Mouse (Mus musculus): ENCODE data around the gene Parva. TPM values are rescaled to one million over a fixed set of nuclear protein-coding genes. Genes with fewer than 3 reads are reported as not detected.
A peak's percentile ranks its signal among the peaks of the same experiment; 100 is the strongest.

Parva gene
- polyA plus RNA-seq, 1 experiment from 2014 or later, result 112 TPM

GRCm38 (mm10) chr7:112614046-112614790, 186.9 kb downstream of the Parva start:
- Histone ChIP-seq H3K4me1 (no peaks in the 10 kb centered on the region), H3K36me3 (no peaks in the 10 kb centered on the region), H3K9ac (no peak overlapping the region), H3K4me2 (replicated peaks) (no peak overlapping the region), H3K4me3 (no peak overlapping the region), H3K9me3 (no peaks in the 10 kb centered on the region), H3K27ac (no peak overlapping the region), H3K27me3 (no peaks in the 10 kb centered on the region)
- no peak for ATAC-seq (ENCODE audit: insufficient number of reproducible peaks, insufficient read depth, low FRiP score, low TSS enrichment)
- WGBS, result 84% methylated on average over 3 of the region's 3 CpGs

- Histone ChIP-seq H3K4me1 (no peaks in the 10 kb centered on the region), H3K9ac (no peak overlapping the region), H3K9me3 (no peaks in the 10 kb centered on the region), H3K4me3 (no peak overlapping the region), H3K27me3 (no peaks in the 10 kb centered on the region), H3K27ac (0 out of 2 replicates have a peak overlapping the region, but pooled peaks have one; percentile 51), H3K4me2 (replicated peaks) (no peak overlapping the region), H3K36me3 (no peaks in the 10 kb centered on the region)
- no peak for ATAC-seq (ENCODE audit: insufficient number of reproducible peaks, insufficient read depth, low FRiP score, low TSS enrichment)
- 55% methylated on average over 10 of the region's 10 CpGs for WGBS
Observed at GRCm38 (mm10) chr7:112614791-112615668, 187.7 kb downstream of the Parva start.

- ATAC-seq (ENCODE audit: insufficient number of reproducible peaks, insufficient read depth, low FRiP score, low TSS enrichment), result no peak; the same call in 1 of the 2 replicates
- Histone ChIP-seq H3K4me1 (peaks cover 5% of the 10 kb centered on the region; the same call in 1 of the 2 replicates), H3K4me2 (replicated peaks) (no peak overlapping the region), H3K36me3 (no peaks in the 10 kb centered on the region), H3K4me3 (no peak overlapping the region), H3K9me3 (no peaks in the 10 kb centered on the region), H3K9ac (no peak overlapping the region), H3K27me3 (no peaks in the 10 kb centered on the region), H3K27ac (peak overlapping the region; percentile 75)
- WGBS, result 68% methylated on average over 22 of the region's 22 CpGs
Observed at GRCm38 (mm10) chr7:112620322-112621179, 193.2 kb downstream of the Parva start.

- 25% methylated on average over 4 of the region's 4 CpGs for WGBS
Observed at GRCm38 (mm10) chr7:112627481-112627880, 200.2 kb downstream of the Parva start.

GRCm38 (mm10) chr7:112634505-112635213, 207.4 kb downstream of the Parva start:
- WGBS, result 84% methylated on average over 10 of the region's 10 CpGs
- no peak overlapping the region for H3K9ac ChIP-seq
- ATAC-seq (ENCODE audit: insufficient number of reproducible peaks, insufficient read depth, low FRiP score, low TSS enrichment), result no peak
- H3K4me3 ChIP-seq, result no peak overlapping the region
- no peaks in the 10 kb centered on the region for H3K27me3 ChIP-seq
- no peak overlapping the region for H3K4me2 ChIP-seq (replicated peaks)
- H3K27ac ChIP-seq, result no peak overlapping the region
- no peaks in the 10 kb centered on the region for H3K36me3 ChIP-seq
- H3K4me1 ChIP-seq, result no peaks in the 10 kb centered on the region
- no peaks in the 10 kb centered on the region; the same call in 1 of the 2 replicates for H3K9me3 ChIP-seq

More at GRCm38 (mm10) chr7:112627481-112627880, 200.2 kb downstream of the Parva start:
- Histone ChIP-seq H3K4me3 (no peak overlapping the region), H3K4me1 (peaks cover 5% of the 10 kb centered on the region; the same call in 1 of the 2 replicates), H3K36me3 (no peaks in the 10 kb centered on the region), H3K27me3 (no peaks in the 10 kb centered on the region), H3K27ac (peak overlapping the region; percentile 84; the same call in 1 of the 2 replicates), H3K9ac (no peak overlapping the region), H3K9me3 (no peaks in the 10 kb centered on the region), H3K4me2 (replicated peaks) (no peak overlapping the region)
- no peak; the same call in 1 of the 2 replicates for ATAC-seq (ENCODE audit: insufficient number of reproducible peaks, insufficient read depth, low FRiP score, low TSS enrichment)

GRCm38 (mm10) chr7:112635936-112636335, 208.6 kb downstream of the Parva start:
- ATAC-seq (ENCODE audit: insufficient number of reproducible peaks, insufficient read depth, low FRiP score, low TSS enrichment), result no peak
- H3K4me2 ChIP-seq (replicated peaks), result no peak overlapping the region

More at GRCm38 (mm10) chr7:112635936-112636335, 208.6 kb downstream of the Parva start:
- H3K9me3 ChIP-seq, result no peaks in the 10 kb centered on the region; the same call in 1 of the 2 replicates
- H3K4me1 ChIP-seq, result no peaks in the 10 kb centered on the region
- no peaks in the 10 kb centered on the region for H3K36me3 ChIP-seq
- no peak overlapping the region for H3K27ac ChIP-seq
- H3K27me3 ChIP-seq, result no peaks in the 10 kb centered on the region
- 91% methylated on average over 2 of the region's 2 CpGs for WGBS
- no peak overlapping the region for H3K9ac ChIP-seq
- H3K4me3 ChIP-seq, result no peak overlapping the region

Other genes starting within 250 kb of the Parva start
- 2.1 and 3.3 TPM in 2 replicates for gene Mical2, start 201.6 kb upstream of the Parva start, polyA plus RNA-seq (2016; fragmentation: Nextera tagmentation; extraction: Ambion mirVana)